Mouse (Mus musculus) C3H10T1/2 (cell line): Measurements from ENCODE around the gene Serpina6. TPM values are rescaled to one million over a fixed set of nuclear protein-coding genes. Genes with fewer than 3 reads are reported as not detected.

Source experiments
- polyA plus RNA-seq, 2 experiments: library from polyadenylated mRNA; unstranded; fragments of >200 nt; fragmentation: generic; extraction: Trizol; gene quantifications; one replicate each; pipeline ENCODE4 v1.2.1; 2012; ENCODE audit warnings: missing spikeins in 2 of 2

Serpina6 gene
- polyA plus RNA-seq: under 1 TPM in 1 of 2 experiments, not detected in 1; 0.17 TPM

DNA sequence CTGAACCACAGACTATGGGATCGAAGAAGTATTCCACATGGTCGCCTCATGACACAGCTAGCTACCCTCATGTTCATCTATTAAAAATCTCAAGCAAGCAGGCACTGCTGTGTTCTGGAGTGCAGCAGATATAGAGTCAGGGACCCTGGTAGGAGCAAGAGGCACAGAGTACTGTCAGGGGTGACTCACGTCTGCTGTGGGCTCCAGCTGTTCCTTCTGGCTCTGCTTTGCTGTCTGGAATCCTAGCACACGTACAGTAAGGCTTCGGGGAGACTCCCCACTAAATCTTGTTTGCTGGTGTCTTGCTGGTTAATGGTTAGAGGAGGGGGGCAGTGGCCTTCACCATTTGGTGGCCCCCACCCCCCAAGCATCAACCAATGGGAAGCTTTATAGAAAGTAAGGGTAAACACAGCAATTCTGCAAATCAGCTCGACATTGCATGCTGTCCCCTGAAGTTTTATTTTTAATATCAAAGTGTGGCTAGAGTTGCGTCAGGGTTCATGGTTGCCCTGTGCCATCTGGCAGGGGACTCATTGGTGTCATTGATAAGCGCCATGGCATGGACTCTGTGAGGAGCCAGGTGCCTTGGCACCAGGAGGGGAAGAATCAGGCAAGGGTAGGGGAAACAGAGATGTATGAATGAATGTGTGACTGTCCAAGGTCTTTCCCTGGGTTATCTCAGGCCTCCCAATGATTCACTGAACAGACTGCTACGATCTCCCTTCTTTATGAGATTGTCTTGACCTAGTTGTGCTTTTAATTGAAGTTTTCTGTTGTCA, at the start of gene Serpina6:
Gene Serpina6, minus strand, starts transcription at position 365 of the 779 bp plus-strand sequence.

DNA sequence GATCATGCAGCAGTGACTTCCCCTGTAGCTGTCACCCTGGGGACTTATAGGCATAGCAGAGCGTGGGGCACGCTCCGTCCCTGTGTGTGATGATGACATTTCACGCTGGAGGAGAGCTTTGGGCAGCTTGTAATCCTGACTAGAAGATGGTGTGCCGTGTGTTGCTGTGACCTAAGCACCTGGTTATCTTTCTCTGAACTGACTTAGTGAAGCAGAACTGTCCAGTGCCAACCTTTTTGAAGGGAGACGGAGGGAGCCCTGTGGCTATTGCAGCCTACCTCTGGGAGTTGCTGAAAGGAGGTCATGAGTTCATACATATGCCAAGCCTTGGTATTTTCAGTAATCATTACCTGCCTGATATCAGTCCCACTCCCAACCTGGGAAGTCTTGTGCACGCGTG, 38.4 kb upstream of the Serpina6 start, which contains the start of gene Serpina1f:
Gene Serpina1f, minus strand, starts transcription at position 101 of the 400 bp plus-strand sequence.

DNA sequence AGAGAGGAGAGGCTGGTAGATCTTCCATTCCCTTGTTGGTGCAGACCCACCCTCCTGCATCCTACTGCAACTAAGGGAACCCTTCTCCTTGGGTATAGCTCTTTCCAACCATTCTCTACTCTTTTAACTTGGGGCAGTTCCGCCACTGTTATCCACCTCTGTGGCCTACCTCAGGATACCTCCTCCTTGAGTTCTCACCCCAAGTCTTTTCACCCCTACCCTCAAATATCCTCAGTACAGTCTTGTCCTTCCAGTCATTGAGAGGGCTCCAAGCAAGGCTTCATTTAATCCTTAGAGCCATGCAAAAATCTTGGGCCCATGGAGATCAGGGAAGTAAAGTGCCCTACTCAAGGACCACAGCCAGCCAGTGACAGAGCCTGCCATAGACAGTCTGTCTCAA, 19.0 kb upstream of the Serpina6 start, which contains the start of gene Serpina16:
Gene Serpina16, minus strand, starts transcription at position 101 of the 400 bp plus-strand sequence.

DNA sequence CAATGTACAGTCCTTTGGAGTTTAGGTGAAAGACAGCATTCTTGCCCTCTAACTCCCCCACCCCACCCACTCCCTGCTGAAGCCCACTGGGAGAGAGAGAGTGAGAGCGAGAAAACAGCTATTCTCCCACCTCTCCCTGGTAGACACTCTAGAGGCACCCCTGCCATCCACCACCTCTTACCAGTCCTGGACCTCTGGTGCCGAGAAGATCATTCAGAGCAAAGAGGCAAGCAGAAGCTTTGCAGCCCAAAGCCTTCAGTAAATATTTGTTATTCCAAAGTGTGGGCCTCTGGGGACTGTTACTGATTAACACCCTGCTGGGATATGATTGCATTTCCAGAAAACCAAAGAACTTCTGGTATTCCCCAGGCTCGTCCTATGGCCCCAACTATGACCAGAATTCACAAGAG, 25.8 kb downstream of the Serpina6 start, which contains the start of gene Serpina10:
Gene Serpina10, minus strand, starts transcription at position 242 of the 410 bp plus-strand sequence.

Other genes with a start within 250 kb of the Serpina6 start
- gene 9330161L09Rik, start 249.4 kb downstream of the Serpina6 start, polyA plus RNA-seq: under 1 TPM; 0.12 to 0.41 TPM
- gene Ddx24, start 231.4 kb downstream of the Serpina6 start, polyA plus RNA-seq: 10 to 100 TPM; 53.2 to 65.6 TPM
- 100 to 1,000 TPM in 1 of 2 experiments, 10 to 100 TPM in 1; 46.7 to 381 TPM for gene Ifi27, start 223.0 kb downstream of the Serpina6 start, polyA plus RNA-seq
- gene Ifi27l2a, start 213.5 kb downstream of the Serpina6 start, polyA plus RNA-seq: 100 to 1,000 TPM in 1 of 2 experiments, 1 to 10 TPM in 1; 2.1 to 477 TPM
- not detected for gene Ifi27l2b, start 200.0 kb downstream of the Serpina6 start, polyA plus RNA-seq
- gene Ppp4r4, start 124.9 kb downstream of the Serpina6 start, polyA plus RNA-seq: under 1 TPM; 0.02 to 0.19 TPM
- gene Serpina10, start 25.8 kb downstream of the Serpina6 start, polyA plus RNA-seq: under 1 TPM in 1 of 2 experiments, not detected in 1; 0.12 TPM
- gene Serpina16, start 18.9 kb upstream of the Serpina6 start, polyA plus RNA-seq: under 1 TPM in 1 of 2 experiments, not detected in 1; 0.02 TPM
- gene Serpina1f, start 38.3 kb upstream of the Serpina6 start, polyA plus RNA-seq: not detected
- under 1 TPM in 1 of 2 experiments, not detected in 1; 0.05 TPM for gene Serpina1d, start 116.4 kb upstream of the Serpina6 start, polyA plus RNA-seq
- not detected for gene Serpina1b, start 173.2 kb upstream of the Serpina6 start, polyA plus RNA-seq
- not detected for gene Serpina1a, start 206.3 kb upstream of the Serpina6 start, polyA plus RNA-seq
- not detected for gene Serpina1c, start 247.7 kb upstream of the Serpina6 start, polyA plus RNA-seq